Mouse (Mus musculus): ENCODE measurements around the gene Vrk1. TPM values are rescaled to one million over a fixed set of nuclear protein-coding genes. Genes with fewer than 3 reads are reported as not detected.
A peak's percentile ranks its signal among the peaks of the same experiment; 100 is the strongest.

Gene Vrk1
- polyA plus RNA-seq, 1 experiment from 2014 or later, result 115 TPM

DNA sequence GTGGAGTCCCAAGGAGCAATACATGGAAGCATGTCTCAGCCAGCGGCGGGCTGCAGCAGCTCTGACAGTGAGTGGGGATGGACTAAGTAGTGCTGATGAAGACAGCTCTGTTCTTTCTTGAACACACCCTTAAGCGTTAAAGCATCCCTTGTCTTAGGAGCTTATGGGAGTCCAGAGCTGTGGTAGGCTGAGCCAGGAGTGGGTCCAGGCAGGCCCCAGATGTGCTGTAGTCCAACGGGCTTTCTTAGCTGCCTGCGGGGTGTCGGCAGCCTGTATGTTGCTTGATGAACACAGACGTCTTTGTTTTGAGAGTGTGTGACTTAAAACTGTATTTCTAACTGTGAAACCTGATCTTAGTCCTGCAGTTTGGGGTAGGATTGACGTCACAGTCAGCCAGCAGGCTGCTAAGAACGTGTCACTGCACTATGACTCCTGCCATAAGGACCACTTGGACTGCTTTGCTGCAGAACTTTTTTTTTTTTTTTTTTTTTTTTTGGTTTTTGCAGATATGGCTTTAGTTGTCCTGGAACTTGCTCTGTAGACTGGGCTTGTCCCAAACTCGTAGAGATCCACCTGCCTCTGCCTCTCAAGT, 61.6 kb downstream of the Vrk1 start:
- Histone ChIP-seq H3K4me3 (ENCODE audit: low read depth, low read length) (no peak overlapping the region), H3K4me1 (ENCODE audit: control insufficient read depth, insufficient read depth, low read length) (no peaks in the 10 kb centered on the region), H3K27me3 (ENCODE audit: control insufficient read depth, insufficient read depth, low read length) (no peaks in the 10 kb centered on the region), H3K27ac (replicated peaks; ENCODE audit: low read depth, low read length) (no peak overlapping the region), H3K4me2 (ENCODE audit: low read depth, low read length) (no peak overlapping the region), H3K9ac (replicated peaks; ENCODE audit: low read length) (no peak overlapping the region), H3K36me3 (replicated peaks; ENCODE audit: control insufficient read depth, insufficient read depth, low read depth, low read length) (no peaks in the 10 kb centered on the region), H3K9me3 (replicated peaks; ENCODE audit: control insufficient read depth, low read length) (no peaks in the 10 kb centered on the region)
- ATAC-seq (replicated peaks; ENCODE audit: insufficient number of reproducible peaks, low FRiP score, low TSS enrichment, low read depth) (peak; percentile 76; the same call in 1 of the 2 replicates), DNase-seq (ENCODE audit: low spot score) (peak; percentile 44)
- 36% methylated on average over 10 of the region's 10 CpGs for WGBS

DNA sequence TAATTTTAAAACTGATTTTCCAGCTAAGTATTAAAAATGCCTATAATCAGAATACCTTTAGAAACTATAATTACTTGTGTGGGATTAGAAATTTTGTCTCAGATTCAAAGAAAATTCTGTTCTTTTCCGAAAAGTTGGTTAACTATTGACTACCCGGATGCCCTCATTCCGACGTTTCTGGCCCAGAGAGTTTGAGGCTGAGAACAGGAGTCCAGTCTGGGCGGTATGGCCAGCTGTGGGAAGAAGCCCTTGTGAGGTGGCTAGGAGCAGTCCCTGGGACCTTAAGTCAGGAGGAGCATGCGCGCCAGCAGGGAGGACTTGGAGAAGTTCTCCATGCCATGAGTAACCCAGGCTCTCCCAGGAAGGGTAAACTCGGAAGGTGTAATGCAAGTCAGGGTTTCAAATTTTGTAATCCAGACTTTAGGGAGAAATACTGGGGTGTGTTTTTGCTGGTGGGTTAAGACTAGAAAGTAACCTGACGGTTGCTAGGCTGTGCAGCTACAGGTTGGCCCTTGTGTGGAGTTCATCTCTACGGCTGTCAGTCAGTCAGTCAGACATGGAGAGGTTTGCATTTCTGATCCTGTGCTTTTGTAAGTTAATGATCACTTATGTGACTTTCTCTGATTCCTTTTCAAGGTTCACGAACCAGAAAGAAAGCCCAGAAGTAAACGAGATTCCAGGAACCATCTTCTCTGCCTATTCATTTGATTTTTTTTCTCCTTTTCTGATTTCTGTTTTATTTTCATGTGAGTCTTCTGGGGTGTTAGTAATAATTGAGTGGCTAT, 64.5 kb downstream of the Vrk1 start:
- 86% methylated on average over 12 of the region's 12 CpGs for WGBS
- DNase-seq (ENCODE audit: low spot score) (no peak), ATAC-seq (replicated peaks; ENCODE audit: insufficient number of reproducible peaks, low FRiP score, low TSS enrichment, low read depth) (no peak)
- no peak overlapping the region for H3K4me2 ChIP-seq (ENCODE audit: low read depth, low read length)
- H3K36me3 ChIP-seq (replicated peaks; ENCODE audit: control insufficient read depth, insufficient read depth, low read depth, low read length), result no peaks in the 10 kb centered on the region
- H3K27ac ChIP-seq (replicated peaks; ENCODE audit: low read depth, low read length), result no peak overlapping the region
- no peaks in the 10 kb centered on the region for H3K4me1 ChIP-seq (ENCODE audit: control insufficient read depth, insufficient read depth, low read length)
- no peak overlapping the region for H3K4me3 ChIP-seq (ENCODE audit: low read depth, low read length)
- no peaks in the 10 kb centered on the region for H3K9me3 ChIP-seq (replicated peaks; ENCODE audit: control insufficient read depth, low read length)
- H3K27me3 ChIP-seq (ENCODE audit: control insufficient read depth, insufficient read depth, low read length), result no peaks in the 10 kb centered on the region
- no peak overlapping the region for H3K9ac ChIP-seq (replicated peaks; ENCODE audit: low read length)

DNA sequence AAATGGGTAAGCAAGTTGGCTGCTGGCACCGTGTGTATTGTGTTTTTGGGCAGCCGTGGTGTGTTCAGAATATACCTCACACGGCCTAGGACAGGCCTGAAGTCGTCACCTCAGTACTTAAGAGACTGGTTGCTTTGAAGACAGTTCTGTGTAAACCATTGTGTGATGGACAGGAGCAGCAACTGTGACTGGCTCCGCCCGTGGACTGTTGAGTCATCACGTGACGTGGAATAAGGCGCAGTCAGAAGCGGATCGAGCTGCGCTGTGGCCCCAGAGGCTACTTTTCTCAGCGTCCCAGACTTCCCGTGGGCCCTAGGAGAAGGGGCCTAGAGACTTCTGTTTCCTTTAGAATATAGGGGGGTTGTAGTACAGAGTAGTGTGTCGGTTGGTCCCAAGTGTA, 66.1 kb downstream of the Vrk1 start:
- H3K4me2 ChIP-seq (ENCODE audit: low read depth, low read length), result no peak overlapping the region
- ATAC-seq (replicated peaks; ENCODE audit: insufficient number of reproducible peaks, low FRiP score, low TSS enrichment, low read depth) (no peak), DNase-seq (ENCODE audit: low spot score) (no peak)
- H3K9me3 ChIP-seq (replicated peaks; ENCODE audit: control insufficient read depth, low read length), result no peaks in the 10 kb centered on the region
- no peaks in the 10 kb centered on the region for H3K36me3 ChIP-seq (replicated peaks; ENCODE audit: control insufficient read depth, insufficient read depth, low read depth, low read length)
- no peak overlapping the region for H3K4me3 ChIP-seq (ENCODE audit: low read depth, low read length)
- H3K27me3 ChIP-seq (ENCODE audit: control insufficient read depth, insufficient read depth, low read length), result no peaks in the 10 kb centered on the region
- no peak overlapping the region for H3K9ac ChIP-seq (replicated peaks; ENCODE audit: low read length)
- H3K4me1 ChIP-seq (ENCODE audit: control insufficient read depth, insufficient read depth, low read length), result no peaks in the 10 kb centered on the region
- 89% methylated on average over 15 of the region's 15 CpGs for WGBS
- H3K27ac ChIP-seq (replicated peaks; ENCODE audit: low read depth, low read length), result no peak overlapping the region

DNA sequence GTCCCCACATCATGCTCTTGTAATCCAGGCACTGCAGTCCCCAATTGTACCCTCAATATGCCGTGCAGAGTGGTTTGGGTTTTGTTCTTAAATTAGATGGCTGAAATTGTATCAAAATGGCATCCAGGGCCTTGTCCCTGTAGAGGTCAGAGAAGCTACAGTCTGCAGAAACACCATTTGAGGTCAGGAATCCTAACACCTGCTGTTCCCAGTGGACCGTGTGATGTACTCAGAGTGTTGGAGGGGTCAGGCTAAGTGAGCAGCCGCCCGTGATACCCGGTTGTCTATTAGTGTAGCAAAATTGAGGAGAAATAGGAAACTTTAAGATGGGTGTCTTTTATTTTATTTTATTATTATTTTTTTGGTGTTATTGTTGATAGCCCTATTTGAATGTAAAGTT, 70.5 kb downstream of the Vrk1 start:
- peaks cover 2% of the 10 kb centered on the region; the same call in 1 of the 2 replicates for H3K4me1 ChIP-seq (ENCODE audit: control insufficient read depth, insufficient read depth, low read length)

DNA sequence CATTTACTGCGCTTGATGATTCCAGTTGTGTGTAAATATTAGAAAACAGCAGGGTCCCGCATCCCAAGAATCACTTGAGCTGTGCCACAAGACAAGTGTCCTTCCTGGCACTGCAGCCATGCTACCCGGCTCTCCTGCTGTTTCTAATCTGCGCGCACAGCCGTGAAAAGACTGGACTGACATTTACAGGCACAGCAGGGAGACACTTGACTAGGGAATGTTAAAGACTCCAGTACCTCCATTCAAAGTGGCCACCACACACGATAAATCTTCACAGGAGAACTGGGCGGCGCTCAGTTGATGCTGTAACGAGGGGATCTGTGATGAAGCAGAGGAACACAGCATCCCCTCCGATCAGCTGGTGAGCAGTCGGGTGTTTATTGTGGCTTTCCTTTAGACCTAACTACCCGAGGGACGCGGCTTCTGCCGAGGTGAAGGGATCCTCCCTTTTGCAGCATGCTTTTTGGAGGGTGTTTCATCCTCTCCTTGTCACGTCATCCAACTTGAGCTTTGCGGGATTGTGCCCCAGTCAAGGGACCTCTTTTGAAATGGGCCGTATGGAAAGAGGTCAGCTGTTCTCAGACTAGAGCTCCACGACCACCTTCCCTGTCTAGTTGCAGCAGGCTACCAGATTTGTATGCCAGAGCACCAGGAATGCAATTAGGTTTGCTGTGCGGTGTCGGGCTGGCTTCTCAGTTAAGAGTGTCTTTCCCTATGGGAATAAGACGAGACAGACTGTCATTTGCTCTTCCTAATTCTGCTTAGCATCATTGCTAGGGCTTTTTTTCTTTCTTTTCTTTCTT, 71.1 kb downstream of the Vrk1 start:
- no peak overlapping the region for H3K27ac ChIP-seq (replicated peaks; ENCODE audit: low read depth, low read length)
- H3K4me2 ChIP-seq (ENCODE audit: low read depth, low read length), result no peak overlapping the region
- ATAC-seq (replicated peaks; ENCODE audit: insufficient number of reproducible peaks, low FRiP score, low TSS enrichment, low read depth) (no peak), DNase-seq (ENCODE audit: low spot score) (peak; percentile 25)
- H3K27me3 ChIP-seq (ENCODE audit: control insufficient read depth, insufficient read depth, low read length), result no peaks in the 10 kb centered on the region
- no peak overlapping the region; the same call in 1 of the 2 replicates for H3K9ac ChIP-seq (replicated peaks; ENCODE audit: low read length)
- no peaks in the 10 kb centered on the region for H3K9me3 ChIP-seq (replicated peaks; ENCODE audit: control insufficient read depth, low read length)
- no peak overlapping the region for H3K4me3 ChIP-seq (ENCODE audit: low read depth, low read length)
- 53% methylated on average over 23 of the region's 23 CpGs for WGBS
- peaks cover 2% of the 10 kb centered on the region; the same call in 1 of the 2 replicates for H3K4me1 ChIP-seq (ENCODE audit: control insufficient read depth, insufficient read depth, low read length)
- no peaks in the 10 kb centered on the region for H3K36me3 ChIP-seq (replicated peaks; ENCODE audit: control insufficient read depth, insufficient read depth, low read depth, low read length)

More for the DNA sequence above, 70.5 kb downstream of the Vrk1 start:
- no peaks in the 10 kb centered on the region for H3K36me3 ChIP-seq (replicated peaks; ENCODE audit: control insufficient read depth, insufficient read depth, low read depth, low read length)
- H3K9me3 ChIP-seq (replicated peaks; ENCODE audit: control insufficient read depth, low read length), result no peaks in the 10 kb centered on the region
- H3K27ac ChIP-seq (replicated peaks; ENCODE audit: low read depth, low read length), result no peak overlapping the region
- H3K9ac ChIP-seq (replicated peaks; ENCODE audit: low read length), result no peak overlapping the region
- no peak overlapping the region for H3K4me3 ChIP-seq (ENCODE audit: low read depth, low read length)
- DNase-seq (ENCODE audit: low spot score), result no peak
- no peak overlapping the region for H3K4me2 ChIP-seq (ENCODE audit: low read depth, low read length)
- 58% methylated on average over 5 of the region's 5 CpGs for WGBS
- ATAC-seq (replicated peaks; ENCODE audit: insufficient number of reproducible peaks, low FRiP score, low TSS enrichment, low read depth), result no peak
- H3K27me3 ChIP-seq (ENCODE audit: control insufficient read depth, insufficient read depth, low read length), result no peaks in the 10 kb centered on the region

DNA sequence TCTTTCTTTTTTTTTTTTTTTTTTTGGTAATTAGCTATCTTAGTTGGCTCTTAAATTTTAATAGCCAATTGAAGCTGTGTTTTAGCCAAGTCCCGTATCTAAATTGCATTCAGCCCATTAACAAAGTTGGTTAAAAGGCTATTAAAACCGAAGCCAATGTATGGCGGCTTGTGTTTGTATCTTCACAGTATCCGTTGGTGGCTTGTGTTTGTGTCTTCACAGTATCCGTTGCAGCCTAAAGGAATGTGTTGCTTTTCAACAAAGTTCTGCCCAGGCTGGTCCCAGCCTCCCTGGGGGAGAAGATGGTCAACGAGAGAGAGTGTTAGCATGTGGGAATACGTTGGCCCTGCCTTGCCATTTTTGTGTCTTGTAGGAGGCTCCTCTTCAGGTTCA, 71.7 kb downstream of the Vrk1 start:
- no peak for ATAC-seq (replicated peaks; ENCODE audit: insufficient number of reproducible peaks, low FRiP score, low TSS enrichment, low read depth)
- H3K36me3 ChIP-seq (replicated peaks; ENCODE audit: control insufficient read depth, insufficient read depth, low read depth, low read length), result no peaks in the 10 kb centered on the region
- no peak for DNase-seq (ENCODE audit: low spot score)
- H3K4me1 ChIP-seq (ENCODE audit: control insufficient read depth, insufficient read depth, low read length), result peaks cover 2% of the 10 kb centered on the region; the same call in 1 of the 2 replicates
- no peaks in the 10 kb centered on the region for H3K27me3 ChIP-seq (ENCODE audit: control insufficient read depth, insufficient read depth, low read length)
- no peak overlapping the region for H3K9ac ChIP-seq (replicated peaks; ENCODE audit: low read length)
- H3K9me3 ChIP-seq (replicated peaks; ENCODE audit: control insufficient read depth, low read length), result no peaks in the 10 kb centered on the region
- no peak overlapping the region for H3K4me2 ChIP-seq (ENCODE audit: low read depth, low read length)
- WGBS, result 57% methylated on average over 7 of the region's 7 CpGs
- H3K4me3 ChIP-seq (ENCODE audit: low read depth, low read length), result no peak overlapping the region
- no peak overlapping the region for H3K27ac ChIP-seq (replicated peaks; ENCODE audit: low read depth, low read length)

DNA sequence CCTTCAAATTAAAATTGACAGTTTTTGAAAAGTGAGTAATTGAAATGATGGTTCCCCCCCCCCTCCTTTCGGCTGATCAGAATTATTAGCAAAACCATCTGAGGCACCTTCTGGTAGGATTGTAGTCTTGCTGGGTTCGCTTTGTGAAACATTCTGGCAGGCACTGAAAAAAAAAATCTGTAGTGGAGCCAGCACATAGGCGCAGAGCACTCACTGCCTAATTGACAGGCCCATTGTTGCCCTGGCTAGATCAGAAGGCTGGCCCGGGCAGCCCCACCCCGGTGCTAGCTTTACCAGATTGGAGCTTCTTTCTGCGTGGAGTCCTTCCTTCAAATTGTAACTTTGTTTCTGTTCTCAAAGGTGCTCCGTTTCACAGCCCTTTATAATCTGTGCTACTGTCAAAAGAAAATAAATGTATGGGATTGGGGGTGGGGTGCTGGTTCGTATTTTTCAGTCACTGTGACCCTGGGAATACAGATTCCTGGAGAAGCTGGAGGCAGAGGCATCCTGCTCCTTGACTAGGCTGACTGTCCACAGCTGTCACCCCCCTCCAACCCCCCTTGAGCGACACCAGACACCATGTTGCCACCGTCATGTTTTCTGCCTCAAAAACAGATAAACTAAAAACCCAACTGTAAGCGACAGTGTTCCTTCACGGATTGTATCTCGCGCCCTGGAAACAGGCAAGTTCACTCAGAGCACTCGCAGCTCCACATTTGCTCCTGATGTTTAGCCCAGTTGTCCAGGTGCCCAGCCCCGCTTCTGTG, 72.3 kb downstream of the Vrk1 start:
- H3K9ac ChIP-seq (replicated peaks; ENCODE audit: low read length), result no peak overlapping the region; the same call in 1 of the 2 replicates
- H3K36me3 ChIP-seq (replicated peaks; ENCODE audit: control insufficient read depth, insufficient read depth, low read depth, low read length), result no peaks in the 10 kb centered on the region
- ATAC-seq (replicated peaks; ENCODE audit: insufficient number of reproducible peaks, low FRiP score, low TSS enrichment, low read depth) (peak; percentile 60), DNase-seq (ENCODE audit: low spot score) (peak; percentile 43)
- H3K27me3 ChIP-seq (ENCODE audit: control insufficient read depth, insufficient read depth, low read length), result no peaks in the 10 kb centered on the region
- H3K4me2 ChIP-seq (ENCODE audit: low read depth, low read length), result no peak overlapping the region
- no peaks in the 10 kb centered on the region for H3K9me3 ChIP-seq (replicated peaks; ENCODE audit: control insufficient read depth, low read length)
- H3K4me3 ChIP-seq (ENCODE audit: low read depth, low read length), result no peak overlapping the region
- 37% methylated on average over 16 of the region's 16 CpGs for WGBS
- H3K4me1 ChIP-seq (ENCODE audit: control insufficient read depth, insufficient read depth, low read length), result peaks cover 2% of the 10 kb centered on the region; the same call in 1 of the 2 replicates
- no peak overlapping the region; the same call in 1 of the 2 replicates for H3K27ac ChIP-seq (replicated peaks; ENCODE audit: low read depth, low read length)

Data from embryonic facial prominence, embryonic 11.5 days (tissue).